Mouse (Mus musculus) forebrain, embryonic 15.5 days (tissue): ENCODE data around the gene Wasl. TPM values are rescaled to one million over a fixed set of nuclear protein-coding genes. Genes with fewer than 3 reads are reported as not detected.

Source experiments
- ATAC-seq: fragments of 200-750 bp; cut with Nextera tagmentation; replicated peaks from 2 replicates; pipeline ENCODE4 v1.8.0; 2017; ENCODE audit warnings: mild to moderate bottlenecking, moderate TSS enrichment, moderate library complexity
- H3K27ac ChIP-seq: fragments of 300-500 bp; sonication (generic); replicated peaks from 2 replicates; pipeline ENCODE4 v1.5.1; 2015; ENCODE audit warnings: mild to moderate bottlenecking, inconsistent platforms
- H3K27me3 ChIP-seq: fragments of 300-500 bp; sonication (generic); 2 replicates; pipeline ENCODE4 v1.6.1; 2015; ENCODE audit warnings: inconsistent platforms
- H3K36me3 ChIP-seq: fragments of 300-500 bp; sonication (generic); 2 replicates; pipeline ENCODE4 v1.6.1; 2015; ENCODE audit warnings: mild to moderate bottlenecking, inconsistent platforms
- H3K4me1 ChIP-seq: fragments of 300-500 bp; sonication (generic); 2 replicates; pipeline ENCODE4 v1.6.1; 2015; ENCODE audit warnings: inconsistent platforms
- H3K4me2 ChIP-seq: fragments of 300-500 bp; sonication (generic); replicated peaks from 2 replicates; pipeline ENCODE4 v1.6.1; 2015; ENCODE audit warnings: mild to moderate bottlenecking, inconsistent platforms
- H3K4me3 ChIP-seq: fragments of 300-500 bp; sonication (generic); 2 replicates; pipeline ENCODE4 v1.5.1; 2015; ENCODE audit warnings: mild to moderate bottlenecking, inconsistent platforms
- H3K9ac ChIP-seq: fragments of 300-500 bp; sonication (generic); replicated peaks from 2 replicates; pipeline ENCODE4 v1.6.1; 2015; ENCODE audit warnings: mild to moderate bottlenecking, inconsistent platforms
- H3K9me3 ChIP-seq: fragments of 300-500 bp; sonication (generic); 2 replicates; pipeline ENCODE4 v1.6.1; 2016; ENCODE audit warnings: inconsistent platforms
- WGBS: fragments of 180-500 bp; shearing (Covaris S2); methylation state at CpG from one replicate; pipeline ENCODE4 v1.1.7; 2015; ENCODE audit warnings: mixed read lengths; 5-methylcytosine and 5-hydroxymethylcytosine counted together
- polyA plus RNA-seq: library from polyadenylated mRNA; unstranded; fragments of >200 nt; fragmentation: Nextera tagmentation; extraction: Ambion mirVana; gene quantifications from 2 replicates; pipeline ENCODE4 v1.2.1, GENCODE M21; 2015

Wasl gene
- polyA plus RNA-seq, 1 experiment from 2014 or later, result 74.1 TPM

DNA sequence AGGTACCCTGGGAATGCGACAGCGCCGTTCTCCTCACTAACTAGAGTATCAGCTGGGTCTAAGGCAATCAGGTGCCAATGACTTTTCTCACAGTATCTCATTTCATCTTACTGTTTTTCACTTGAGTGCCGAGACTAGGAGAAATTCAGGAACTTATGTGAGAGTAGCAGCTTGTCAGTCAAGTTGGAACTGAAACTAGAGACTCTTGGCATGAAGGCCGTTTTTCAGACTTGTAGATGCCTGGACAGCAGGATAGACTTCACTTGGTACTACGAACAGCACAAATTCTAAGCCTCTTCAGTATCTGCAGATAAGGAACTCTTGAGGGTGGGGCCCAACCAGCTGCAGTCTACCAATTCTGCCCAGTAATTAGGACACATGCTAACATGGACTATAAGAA lies 64.7 kb downstream of the Wasl start:
- Histone ChIP-seq H3K4me2 (no peak overlapping the region), H3K9ac (no peak overlapping the region), H3K4me1 (no peaks in the 10 kb centered on the region), H3K4me3 (no peak overlapping the region), H3K36me3 (no peaks in the 10 kb centered on the region), H3K27ac (no peak overlapping the region), H3K27me3 (no peaks in the 10 kb centered on the region), H3K9me3 (no peaks in the 10 kb centered on the region)
- 89% methylated on average over 6 of the region's 6 CpGs for WGBS
- no peak for ATAC-seq

DNA sequence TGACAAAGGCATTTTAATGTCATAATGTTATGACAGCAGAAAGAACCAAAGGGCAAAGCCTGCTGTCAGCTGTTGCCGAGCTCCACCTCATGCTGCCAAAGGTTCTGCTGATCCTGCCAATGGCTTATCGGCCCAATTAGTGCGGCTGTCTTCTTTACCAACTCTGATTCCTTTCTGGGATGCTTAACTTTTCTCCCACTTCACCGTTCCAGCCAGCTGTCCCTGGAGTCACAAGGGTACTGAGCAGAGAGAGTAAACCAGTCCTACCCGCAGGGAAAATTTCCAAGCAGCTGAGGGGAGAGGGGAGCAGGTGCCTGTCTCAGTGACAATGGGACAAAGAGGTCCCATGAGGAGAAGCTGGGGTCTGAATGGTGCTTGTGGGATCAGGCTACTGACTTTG lies 65.2 kb downstream of the Wasl start:
- no peaks in the 10 kb centered on the region for H3K9me3 ChIP-seq
- H3K4me2 ChIP-seq, result no peak overlapping the region
- H3K9ac ChIP-seq, result no peak overlapping the region
- no peaks in the 10 kb centered on the region for H3K36me3 ChIP-seq
- no peak overlapping the region for H3K27ac ChIP-seq
- no peaks in the 10 kb centered on the region for H3K27me3 ChIP-seq
- H3K4me1 ChIP-seq, result no peaks in the 10 kb centered on the region
- no peak overlapping the region for H3K4me3 ChIP-seq
- no peak for ATAC-seq
- WGBS, result 78% methylated on average over 5 of the region's 5 CpGs

DNA sequence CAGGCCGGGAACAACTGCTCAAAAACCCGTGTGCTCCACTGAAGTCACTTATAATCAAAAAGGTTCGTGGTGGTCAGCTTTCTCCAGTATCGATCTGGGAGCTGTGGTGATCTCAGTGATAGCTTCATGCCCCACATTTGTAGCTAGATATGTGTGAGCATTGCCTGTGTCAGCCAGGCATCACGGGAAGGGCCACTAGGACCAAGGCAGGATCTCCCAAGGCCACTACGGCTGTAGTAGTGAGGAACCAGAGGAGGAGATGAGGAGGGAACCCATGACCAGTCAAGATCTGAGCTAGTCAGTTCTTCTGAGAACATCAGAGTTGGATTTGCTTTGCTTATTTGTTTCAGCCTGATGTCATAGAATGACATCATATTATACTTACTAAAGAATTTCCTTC lies 65.6 kb downstream of the Wasl start:
- H3K9me3 ChIP-seq, result no peaks in the 10 kb centered on the region

DNA sequence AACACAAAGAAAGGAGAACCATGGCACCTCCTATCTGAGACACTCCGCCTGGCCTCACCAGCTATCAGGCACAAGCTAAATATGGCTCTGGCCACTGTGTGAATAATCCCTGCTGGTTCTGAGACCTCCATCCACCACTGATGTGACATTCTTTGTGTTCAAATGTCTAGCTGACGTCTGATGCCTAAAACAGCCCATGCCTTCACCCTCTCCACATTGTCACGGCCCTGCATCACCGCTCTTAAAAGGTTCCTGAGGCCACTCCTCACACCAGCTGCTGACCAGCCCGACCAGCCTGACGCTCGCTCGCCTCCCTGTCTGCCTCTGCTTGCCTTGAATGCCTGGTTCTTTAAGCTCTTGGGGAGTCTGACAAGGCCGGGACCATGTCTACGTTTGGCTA lies 67.3 kb downstream of the Wasl start, which contains the start of gene Lmod2:
Lmod2 (plus strand) TSS at position 263 of the 400 bp plus-strand sequence.
- Histone ChIP-seq H3K4me1 (no peaks in the 10 kb centered on the region), H3K27me3 (no peaks in the 10 kb centered on the region), H3K9me3 (no peaks in the 10 kb centered on the region), H3K36me3 (no peaks in the 10 kb centered on the region), H3K4me3 (no peak within 1 kb of the TSS), H3K27ac (no peak within 1 kb of the TSS), H3K4me2 (no peak within 1 kb of the TSS), H3K9ac (no peak within 1 kb of the TSS)
- WGBS, result 68% methylated on average over 10 of the region's 10 CpGs
- ATAC-seq, result no peak

More for the DNA sequence above, 65.6 kb downstream of the Wasl start:
- H3K9ac ChIP-seq, result no peak overlapping the region
- no peak for ATAC-seq
- no peaks in the 10 kb centered on the region for H3K36me3 ChIP-seq
- 93% methylated on average over 6 of the region's 6 CpGs for WGBS
- no peak overlapping the region for H3K4me2 ChIP-seq
- H3K27ac ChIP-seq, result no peak overlapping the region
- H3K4me3 ChIP-seq, result no peak overlapping the region
- no peaks in the 10 kb centered on the region for H3K27me3 ChIP-seq
- no peaks in the 10 kb centered on the region for H3K4me1 ChIP-seq

DNA sequence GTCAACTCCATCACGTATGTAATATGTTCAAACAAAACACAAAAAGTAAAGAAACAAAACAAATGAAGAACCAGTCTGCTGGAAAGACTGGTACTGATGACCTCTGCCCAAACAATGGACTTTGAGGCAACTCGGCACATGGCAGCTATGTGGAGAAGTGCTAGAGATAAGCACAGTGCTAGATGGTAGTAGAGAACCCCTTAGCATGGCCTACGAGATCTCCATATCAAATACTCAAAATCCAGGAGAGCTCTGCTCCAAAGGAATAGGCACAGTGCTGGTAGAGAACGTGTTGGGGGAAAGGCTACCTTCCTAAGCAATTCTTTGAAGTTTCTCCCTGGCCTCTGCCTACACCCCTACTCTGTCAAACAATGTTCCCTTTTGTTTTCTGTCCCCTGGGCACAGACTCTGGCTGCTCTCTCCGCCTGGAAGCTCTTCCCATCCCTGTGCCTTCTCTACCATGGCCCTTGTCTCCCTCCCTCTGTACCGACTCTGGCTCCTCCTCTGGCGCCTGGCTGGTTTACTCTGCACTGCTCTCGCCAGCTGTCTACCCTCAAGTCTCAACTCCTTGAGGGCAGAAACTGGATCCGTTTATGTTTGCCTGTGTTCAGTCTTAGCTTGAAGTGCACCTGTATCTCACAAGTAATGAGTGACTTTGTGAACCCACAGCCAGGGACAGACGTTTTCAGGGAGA lies 73.1 kb downstream of the Wasl start:
- no peak for ATAC-seq
- H3K9me3 ChIP-seq, result no peaks in the 10 kb centered on the region
- 54% methylated on average over 10 of the region's 10 CpGs for WGBS
- no peak overlapping the region for H3K4me3 ChIP-seq
- H3K4me1 ChIP-seq, result no peaks in the 10 kb centered on the region
- H3K4me2 ChIP-seq, result no peak overlapping the region
- H3K36me3 ChIP-seq, result no peaks in the 10 kb centered on the region
- no peak overlapping the region for H3K9ac ChIP-seq
- no peak overlapping the region for H3K27ac ChIP-seq
- H3K27me3 ChIP-seq, result no peaks in the 10 kb centered on the region

DNA sequence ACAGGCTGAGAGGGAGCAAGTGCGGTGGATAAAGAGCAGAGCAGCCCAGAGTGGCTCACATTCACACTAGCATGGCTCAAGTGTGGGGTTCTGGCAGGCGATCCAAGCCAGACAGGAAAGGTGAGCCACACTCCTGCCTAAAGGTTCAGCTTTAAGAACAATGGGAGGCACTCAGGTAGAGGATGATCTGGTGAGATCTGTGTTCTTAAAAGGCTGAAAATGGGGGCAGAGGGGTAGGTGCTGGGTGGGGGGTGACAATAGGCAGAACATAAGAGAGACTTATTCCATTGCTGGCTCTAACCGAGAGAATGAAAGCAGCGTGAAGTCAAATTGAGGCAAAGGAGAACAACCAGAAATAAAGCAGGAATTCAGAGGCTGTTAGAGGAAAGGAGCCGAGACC lies 74.5 kb downstream of the Wasl start:
- no peaks in the 10 kb centered on the region for H3K4me1 ChIP-seq
- H3K9me3 ChIP-seq, result no peaks in the 10 kb centered on the region
- H3K4me2 ChIP-seq, result no peak overlapping the region
- 81% methylated on average over 5 of the region's 5 CpGs for WGBS
- H3K9ac ChIP-seq, result no peak overlapping the region
- no peaks in the 10 kb centered on the region for H3K27me3 ChIP-seq
- no peaks in the 10 kb centered on the region for H3K36me3 ChIP-seq
- H3K4me3 ChIP-seq, result no peak overlapping the region
- no peak overlapping the region for H3K27ac ChIP-seq
- no peak for ATAC-seq

DNA sequence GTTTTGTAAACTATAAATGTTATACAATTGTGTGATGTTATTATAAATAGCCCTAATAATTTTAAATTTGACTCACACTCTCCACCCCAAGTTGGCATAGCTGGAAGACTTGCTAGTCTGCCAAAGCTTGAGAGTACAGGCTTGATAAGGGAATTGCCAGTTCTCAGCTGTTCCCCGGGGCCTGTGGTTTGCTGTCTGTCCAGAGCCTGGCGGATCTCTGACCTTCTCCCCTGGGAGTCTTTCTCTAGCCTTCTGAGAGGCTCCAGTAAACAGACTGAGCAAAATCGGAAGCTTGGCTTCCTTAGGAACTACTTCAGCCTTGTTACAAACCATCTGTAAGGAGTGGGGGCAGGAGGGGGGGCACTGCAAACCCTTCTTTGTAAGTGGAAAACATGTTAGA lies 77.9 kb downstream of the Wasl start:
- H3K36me3 ChIP-seq, result no peaks in the 10 kb centered on the region
- H3K9ac ChIP-seq, result no peak overlapping the region
- no peaks in the 10 kb centered on the region for H3K9me3 ChIP-seq
- H3K4me2 ChIP-seq, result no peak overlapping the region
- no peak overlapping the region for H3K4me3 ChIP-seq
- 52% methylated on average over 3 of the region's 3 CpGs for WGBS
- H3K27ac ChIP-seq, result no peak overlapping the region
- ATAC-seq, result no peak
- no peaks in the 10 kb centered on the region for H3K27me3 ChIP-seq
- no peaks in the 10 kb centered on the region for H3K4me1 ChIP-seq

DNA sequence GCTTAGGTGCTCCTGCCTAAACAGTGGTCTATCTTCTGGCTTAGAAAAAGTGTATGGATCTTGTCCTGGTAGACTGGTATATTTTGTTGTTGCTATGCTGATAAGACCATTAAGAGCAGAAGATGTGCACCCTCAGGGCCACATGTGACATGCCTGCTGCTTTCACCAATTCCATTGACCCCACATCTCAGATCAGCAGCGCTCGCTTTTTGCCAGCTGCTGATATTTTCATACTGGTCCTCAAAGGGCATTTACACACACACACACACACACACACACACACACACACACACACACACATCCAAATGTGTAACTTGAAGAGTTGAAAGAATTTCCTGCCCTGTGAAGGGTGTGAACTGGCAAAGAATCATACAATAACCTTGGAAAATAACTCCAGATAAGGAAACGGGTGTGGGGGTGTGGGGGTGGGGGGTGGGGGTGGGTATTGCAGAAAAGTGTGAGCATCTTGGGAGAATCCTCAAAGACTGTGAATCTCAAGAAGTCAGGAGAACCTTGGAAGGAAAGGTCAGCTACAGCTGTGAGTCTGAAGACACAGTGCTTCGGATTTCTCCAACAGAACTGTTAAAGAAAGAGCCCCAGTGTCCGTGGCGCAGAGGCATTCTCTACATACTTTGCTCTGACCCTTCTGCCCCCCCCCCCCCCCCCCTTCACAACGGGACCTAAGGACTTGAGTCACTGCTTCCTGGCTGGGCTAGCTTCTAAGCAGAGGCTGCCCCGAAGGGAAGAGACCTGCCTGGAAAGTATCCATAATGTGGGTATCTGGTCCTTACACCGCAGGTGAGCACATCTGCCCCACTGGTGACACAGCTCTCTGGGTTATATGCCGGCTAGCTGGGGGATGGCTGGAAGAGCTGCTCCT lies 79.1 kb downstream of the Wasl start:
- Histone ChIP-seq H3K27me3 (no peaks in the 10 kb centered on the region), H3K4me1 (no peaks in the 10 kb centered on the region), H3K9ac (no peak overlapping the region), H3K4me3 (no peak overlapping the region), H3K27ac (no peak overlapping the region), H3K4me2 (no peak overlapping the region), H3K9me3 (no peaks in the 10 kb centered on the region), H3K36me3 (no peaks in the 10 kb centered on the region)
- WGBS, result 65% methylated on average over 10 of the region's 10 CpGs
- no peak for ATAC-seq

DNA sequence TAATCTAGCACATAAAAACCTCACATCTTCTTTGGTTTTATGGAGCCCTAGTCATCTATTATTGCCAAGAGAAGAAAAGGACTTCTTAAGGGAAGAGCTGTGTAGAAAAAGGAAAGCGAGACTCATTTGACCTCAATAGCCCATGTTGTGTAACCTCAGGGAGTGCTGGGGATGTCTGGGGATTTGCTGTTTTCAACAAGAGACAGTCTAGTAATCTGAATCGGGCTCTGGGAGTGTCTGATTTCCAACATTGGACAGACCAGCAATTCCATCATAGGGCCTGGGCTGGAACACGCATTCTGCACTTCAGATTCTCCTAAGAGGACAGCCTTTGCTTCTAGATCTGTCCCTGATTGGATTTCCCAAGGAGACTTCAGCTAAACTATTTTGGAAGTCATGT lies 81.4 kb downstream of the Wasl start:
- H3K9me3 ChIP-seq, result no peaks in the 10 kb centered on the region
- H3K36me3 ChIP-seq, result no peaks in the 10 kb centered on the region
- H3K4me1 ChIP-seq, result no peaks in the 10 kb centered on the region
- ATAC-seq, result no peak
- H3K9ac ChIP-seq, result no peak overlapping the region
- no peak overlapping the region for H3K27ac ChIP-seq
- no peak overlapping the region for H3K4me2 ChIP-seq
- 85% methylated on average over 3 of the region's 3 CpGs for WGBS
- no peak overlapping the region for H3K4me3 ChIP-seq
- no peaks in the 10 kb centered on the region for H3K27me3 ChIP-seq

DNA sequence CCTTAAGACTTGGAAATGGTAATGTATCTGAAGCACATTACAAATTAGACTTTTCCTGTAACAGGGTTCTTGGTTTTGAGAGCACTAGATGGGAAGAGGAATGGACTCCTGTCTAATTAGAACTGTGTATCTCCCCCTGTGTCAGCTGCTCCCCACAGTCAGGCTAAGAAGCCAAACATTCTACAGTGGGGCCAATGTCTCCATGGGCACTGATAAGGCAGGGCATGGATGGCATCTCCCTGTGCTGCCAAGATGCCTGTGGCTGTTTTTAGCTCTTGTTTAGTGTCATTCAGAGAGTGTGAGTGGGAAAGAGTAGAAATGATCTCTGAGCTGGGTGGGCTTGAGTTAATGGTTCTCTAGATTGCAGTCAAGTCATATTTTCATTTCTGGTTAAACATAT lies 91.5 kb downstream of the Wasl start:
- H3K4me1 ChIP-seq, result no peaks in the 10 kb centered on the region
- no peak for ATAC-seq
- H3K36me3 ChIP-seq, result no peaks in the 10 kb centered on the region
- no peak overlapping the region for H3K4me3 ChIP-seq
- no peak overlapping the region for H3K27ac ChIP-seq
- H3K9me3 ChIP-seq, result no peaks in the 10 kb centered on the region
- H3K27me3 ChIP-seq, result no peaks in the 10 kb centered on the region
- no peak overlapping the region for H3K9ac ChIP-seq
- no peak overlapping the region for H3K4me2 ChIP-seq

DNA sequence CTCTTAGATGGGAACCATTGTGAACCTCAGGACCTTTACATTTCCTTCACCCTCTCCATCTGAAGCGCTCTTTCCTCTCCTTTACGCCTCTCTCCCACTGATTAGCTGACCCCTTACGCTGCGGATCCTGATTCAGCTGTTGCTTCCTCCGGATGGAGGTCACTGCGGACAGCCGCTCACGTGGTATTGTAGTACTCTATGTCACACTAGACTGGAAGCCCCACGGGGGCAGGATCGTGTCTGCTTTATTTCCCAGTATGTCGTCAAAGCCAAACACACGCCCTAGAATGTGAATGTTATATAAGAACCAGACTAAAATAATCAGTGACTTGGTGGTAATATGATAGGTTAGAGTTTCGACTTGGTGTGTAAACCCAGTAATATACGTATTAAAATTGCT lies 92.4 kb downstream of the Wasl start:
- ATAC-seq, result no peak
- Histone ChIP-seq H3K9me3 (no peaks in the 10 kb centered on the region), H3K9ac (no peak overlapping the region), H3K36me3 (no peaks in the 10 kb centered on the region), H3K4me1 (no peaks in the 10 kb centered on the region), H3K4me2 (no peak overlapping the region), H3K27ac (no peak overlapping the region), H3K4me3 (no peak overlapping the region), H3K27me3 (no peaks in the 10 kb centered on the region)
- WGBS, result 92% methylated on average over 14 of the region's 14 CpGs

DNA sequence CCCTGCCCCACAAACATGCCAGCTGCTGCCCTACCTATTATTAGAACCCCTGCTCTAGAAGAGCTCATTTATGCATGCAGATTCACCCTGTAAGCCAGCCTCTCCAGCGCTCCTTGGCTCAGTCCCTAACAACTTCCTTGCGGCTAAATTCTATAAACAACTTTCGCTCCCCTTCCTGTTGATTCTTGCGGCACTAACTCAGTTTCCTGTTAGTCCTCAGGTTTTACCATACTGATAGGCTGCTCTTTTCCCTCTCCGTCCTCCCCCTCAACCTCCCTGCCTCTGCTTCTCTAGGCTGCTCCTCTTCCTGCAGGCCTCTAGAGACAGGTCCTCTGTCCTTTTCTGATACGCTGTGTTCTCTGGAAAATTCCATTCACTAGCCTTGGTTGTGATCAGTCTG lies 93.7 kb downstream of the Wasl start:
- no peaks in the 10 kb centered on the region for H3K27me3 ChIP-seq
- H3K27ac ChIP-seq, result no peak overlapping the region
- no peak overlapping the region for H3K4me3 ChIP-seq
- 84% methylated on average over 6 of the region's 6 CpGs for WGBS
- H3K36me3 ChIP-seq, result no peaks in the 10 kb centered on the region
- H3K4me2 ChIP-seq, result no peak overlapping the region
- H3K4me1 ChIP-seq, result no peaks in the 10 kb centered on the region
- no peak overlapping the region for H3K9ac ChIP-seq
- no peak for ATAC-seq
- no peaks in the 10 kb centered on the region for H3K9me3 ChIP-seq
